Mouse (Mus musculus) bone marrow, adult 2 months (tissue): ENCODE measurements around the gene Asxl2. TPM values are rescaled to one million over a fixed set of nuclear protein-coding genes. Genes with fewer than 3 reads are reported as not detected.

ENCODE experiments used
- H3K27ac ChIP-seq: fragments of 200-500 bp; 2 replicates; pipeline ENCODE4 v1.5.1; 2012; ENCODE audit warnings: low read depth, mild to moderate bottlenecking, control low read depth, inconsistent platforms, low read length; ENCODE audit not compliant: control insufficient read depth, poor library complexity, insufficient read depth
- H3K4me1 ChIP-seq: fragments of 200-500 bp; 2 replicates; pipeline ENCODE4 v1.6.1; 2011; ENCODE audit warnings: low read length; ENCODE audit not compliant: control insufficient read depth, insufficient read depth
- H3K4me3 ChIP-seq: fragments of 200-500 bp; replicated peaks from 2 replicates; pipeline ENCODE3; 2011; ENCODE audit warnings: mild to moderate bottlenecking, low read depth, low read length, control low read depth; ENCODE audit not compliant: control insufficient read depth
- CTCF ChIP-seq: fragments of 200-500 bp; IDR thresholded peaks from 2 replicates; pipeline ENCODE4 v1.5.1; 2011; ENCODE audit warnings: low read length, control low read depth; ENCODE audit not compliant: control insufficient read depth, insufficient read depth
- POLR2A ChIP-seq: fragments of 200-500 bp; IDR thresholded peaks from 2 replicates; pipeline ENCODE4 v1.6.1; 2011; ENCODE audit warnings: low read depth, mild to moderate bottlenecking, control low read depth, low read length, borderline replicate concordance; ENCODE audit not compliant: control insufficient read depth
- WGBS: fragments of 180-500 bp; shearing (Covaris S2); methylation state at CpG from one replicate; pipeline ENCODE4 v1.1.7; 2018; 5-methylcytosine and 5-hydroxymethylcytosine counted together
- polyA plus RNA-seq: library from polyadenylated mRNA; stranded (reverse); fragments of >200 nt; gene quantifications from 2 replicates; pipeline ENCODE4 v1.2.4, GENCODE M21; 2011; ENCODE audit warnings: low replicate concordance; ENCODE audit not compliant: missing spikeins, insufficient read depth, insufficient read length

The Asxl2 gene
- polyA plus RNA-seq = 11.8 and 19.3 TPM in 2 replicates

GRCm38 (mm10) chr12:3426530-3427034 is at the start of gene Asxl2:
Asxl2 (plus strand) TSS chr12:3426857.
- peak within 1 kb of the TSS; percentile 93 for H3K27ac ChIP-seq

GRCm38 (mm10) chr12:3377190-3377589 is 49.5 kb upstream of the Asxl2 start:
- no peak overlapping the region for H3K27ac ChIP-seq
- WGBS = 40% methylated on average over 3 of the region's 3 CpGs
- H3K4me1 ChIP-seq = no peaks in the 10 kb centered on the region
- H3K4me3 ChIP-seq = no peak overlapping the region
- TF ChIP-seq CTCF (peak; percentile 41; the same call in 1 of the 2 replicates), POLR2A (no peak)

More at GRCm38 (mm10) chr12:3426530-3427034, at the start of gene Asxl2:
- Histone ChIP-seq H3K4me1 (peaks cover 2% of the 10 kb centered on the region; the same call in 1 of the 2 replicates), H3K4me3 (peak within 1 kb of the TSS; percentile 76)
- TF ChIP-seq POLR2A (peak; percentile 77; the same call in 1 of the 2 replicates), CTCF (0 out of 2 replicates have a peak, but pooled peaks have one; percentile 2)
- under 1% methylated on average over 53 of the region's 53 CpGs for WGBS

GRCm38 (mm10) chr12:3377755-3378154 is 48.9 kb upstream of the Asxl2 start:
- Histone ChIP-seq H3K4me3 (no peak overlapping the region), H3K4me1 (no peaks in the 10 kb centered on the region), H3K27ac (no peak overlapping the region)
- TF ChIP-seq POLR2A = no peak
- TF ChIP-seq CTCF = no peak
- 83% methylated on average over 5 of the region's 5 CpGs for WGBS

GRCm38 (mm10) chr12:3384860-3385259 is 41.8 kb upstream of the Asxl2 start:
- H3K4me1 ChIP-seq = no peaks in the 10 kb centered on the region
- 70% methylated on average over 1 of the region's 1 CpGs for WGBS
- H3K27ac ChIP-seq = no peak overlapping the region
- TF ChIP-seq POLR2A (no peak), CTCF (no peak)
- H3K4me3 ChIP-seq = no peak overlapping the region

- no peak for TF ChIP-seq POLR2A
- Histone ChIP-seq H3K4me3 (no peak overlapping the region), H3K4me1 (no peaks in the 10 kb centered on the region), H3K27ac (no peak overlapping the region)
- 47% methylated on average over 6 of the region's 6 CpGs for WGBS
These were observed 41.4 kb upstream of the Asxl2 start for GRCm38 (mm10) chr12:3385271-3385670.

GRCm38 (mm10) chr12:3385940-3386339 is 40.7 kb upstream of the Asxl2 start:
- no peaks in the 10 kb centered on the region for H3K4me1 ChIP-seq
- WGBS = 34% methylated on average over 10 of the region's 10 CpGs

GRCm38 (mm10) chr12:3387891-3388290 is 38.8 kb upstream of the Asxl2 start:
- Histone ChIP-seq H3K27ac (no peak overlapping the region), H3K4me3 (no peak overlapping the region), H3K4me1 (no peaks in the 10 kb centered on the region)
- 91% methylated on average over 16 of the region's 16 CpGs for WGBS
- TF ChIP-seq CTCF (no peak), POLR2A (no peak)

More at GRCm38 (mm10) chr12:3385940-3386339, 40.7 kb upstream of the Asxl2 start:
- Histone ChIP-seq H3K4me3 (no peak overlapping the region), H3K27ac (no peak overlapping the region)
- no peak for TF ChIP-seq CTCF
- TF ChIP-seq POLR2A = no peak

GRCm38 (mm10) chr12:3389394-3389793 is 37.3 kb upstream of the Asxl2 start:
- TF ChIP-seq CTCF (no peak), POLR2A (no peak)
- Histone ChIP-seq H3K4me1 (no peaks in the 10 kb centered on the region), H3K27ac (no peak overlapping the region), H3K4me3 (no peak overlapping the region)
- 76% methylated on average over 12 of the region's 12 CpGs for WGBS

- no peaks in the 10 kb centered on the region for H3K4me1 ChIP-seq
- 85% methylated on average over 2 of the region's 2 CpGs for WGBS
- H3K27ac ChIP-seq = no peak overlapping the region
- no peak overlapping the region for H3K4me3 ChIP-seq
- TF ChIP-seq POLR2A (no peak), CTCF (no peak)
These were observed 36.6 kb upstream of the Asxl2 start for GRCm38 (mm10) chr12:3390071-3390470.
